Mouse (Mus musculus): Measurements from ENCODE around the gene Naa16.

Naa16 gene

GRCm38 (mm10) chr14:79298314-79298992 is 92.1 kb downstream of the Naa16 start:
- no peak for DNase-seq (ENCODE audit: low read depth, low spot score)

DNA sequence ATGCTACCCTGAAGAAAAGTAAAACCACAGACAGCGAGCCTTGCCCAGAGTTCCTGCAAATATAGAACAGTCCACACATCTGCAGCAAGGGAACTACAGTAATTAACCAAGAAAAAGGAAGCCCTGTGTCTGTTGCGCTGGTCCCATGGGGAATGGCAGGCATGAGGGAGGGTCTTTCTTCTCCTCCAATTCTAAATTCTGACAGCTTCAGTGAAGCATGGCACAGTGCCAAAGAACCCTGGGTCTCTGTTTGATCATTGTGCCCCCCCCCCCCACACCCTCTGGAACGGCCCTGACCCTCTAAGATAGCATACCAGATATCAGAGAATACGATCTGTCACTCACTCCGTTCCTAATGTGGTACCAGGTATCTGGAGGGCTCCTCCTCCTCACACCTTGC is 93.7 kb downstream of the Naa16 start:
- no peak for DNase-seq (ENCODE audit: low read depth, low spot score)

DNA sequence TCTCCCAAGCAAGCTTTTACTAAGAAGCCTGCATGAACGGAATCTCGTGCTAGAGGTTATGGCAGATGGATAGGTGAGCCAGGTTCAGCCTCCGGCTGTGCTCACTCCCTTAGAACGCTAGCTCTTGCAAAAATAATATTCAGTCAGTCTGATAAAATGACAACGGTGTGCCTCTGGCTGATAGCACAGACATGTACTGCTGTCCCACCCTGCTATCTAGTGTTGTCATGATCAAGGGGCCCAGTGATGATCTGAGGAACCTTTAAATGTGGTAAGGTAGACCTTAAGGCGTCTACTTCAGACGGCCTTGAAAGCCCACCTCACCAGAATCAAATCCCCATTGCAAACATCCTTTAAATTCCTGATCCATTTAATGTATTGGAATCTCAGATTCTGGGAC is 94.4 kb downstream of the Naa16 start:
- no peak for DNase-seq (ENCODE audit: low read depth, low spot score)

GRCm38 (mm10) chr14:79295579-79295978 is 95.0 kb downstream of the Naa16 start:
- DNase-seq (ENCODE audit: low read depth, low spot score), result no peak

GRCm38 (mm10) chr14:79294950-79295349 is 95.6 kb downstream of the Naa16 start:
- no peak for DNase-seq (ENCODE audit: low read depth, low spot score)

- DNase-seq (ENCODE audit: low read depth, low spot score), result no peak
These were observed 96.3 kb downstream of the Naa16 start for GRCm38 (mm10) chr14:79294051-79294814.

GRCm38 (mm10) chr14:79293119-79293780 is 97.3 kb downstream of the Naa16 start:
- no peak for DNase-seq (ENCODE audit: low read depth, low spot score)

DNA sequence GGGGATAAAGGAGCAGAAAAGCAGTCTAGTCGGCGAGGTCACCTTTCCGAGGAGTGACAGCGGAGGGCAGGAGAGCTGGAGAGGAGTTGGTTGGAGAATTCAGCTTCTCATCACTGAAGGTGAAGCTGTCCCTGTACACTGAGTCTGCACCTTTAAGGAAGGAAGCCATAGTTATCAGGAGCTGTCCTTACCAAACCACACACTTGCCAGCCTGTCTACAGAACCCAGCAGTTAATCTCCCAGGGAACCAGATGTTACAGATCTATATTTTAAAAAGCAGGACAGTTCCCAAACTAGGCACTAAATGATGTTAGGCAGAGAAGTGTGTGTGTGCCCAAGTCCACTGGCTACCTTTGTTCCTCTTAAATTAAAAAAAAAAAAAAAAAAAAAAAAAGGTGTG is 98.9 kb downstream of the Naa16 start:
- no peak for DNase-seq (ENCODE audit: low read depth, low spot score)

- no peak for DNase-seq (ENCODE audit: low read depth, low spot score)
These were observed 99.7 kb downstream of the Naa16 start for GRCm38 (mm10) chr14:79290683-79291425.

- DNase-seq (ENCODE audit: low read depth, low spot score), result no peak
These were observed 100.7 kb downstream of the Naa16 start for GRCm38 (mm10) chr14:79289909-79290308.

GRCm38 (mm10) chr14:79288280-79288679 is 102.3 kb downstream of the Naa16 start:
- no peak for DNase-seq (ENCODE audit: low read depth, low spot score)

DNA sequence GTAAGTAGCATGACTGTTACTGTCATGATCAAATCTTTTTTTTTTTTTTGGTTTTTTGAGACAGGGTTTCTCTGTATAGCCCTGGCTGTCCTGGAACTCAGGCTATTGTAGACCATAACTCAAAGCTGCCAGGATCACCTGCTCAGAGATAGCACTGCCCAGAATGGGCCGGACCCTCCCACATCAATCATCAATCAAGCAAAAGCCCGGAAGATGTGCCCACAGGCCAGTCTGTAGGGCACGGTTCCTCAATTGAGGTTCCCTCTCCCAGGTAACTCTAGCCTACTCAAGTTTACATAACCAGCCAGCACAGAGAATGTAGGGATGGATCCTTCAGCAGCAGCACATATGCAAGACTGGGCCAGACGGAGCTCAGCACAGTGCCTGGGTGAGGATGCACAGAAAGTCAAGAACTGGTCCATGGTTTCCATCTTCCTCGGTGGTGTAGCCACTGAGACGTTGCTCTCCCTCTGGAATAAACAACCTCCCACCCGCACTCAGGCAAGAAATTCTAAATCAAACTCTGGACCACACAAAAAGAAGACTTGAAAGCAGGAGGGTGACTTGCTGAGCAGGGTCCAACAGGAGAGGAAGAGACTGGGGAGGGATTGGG is 103.2 kb downstream of the Naa16 start:
- no peak for DNase-seq (ENCODE audit: low read depth, low spot score)

GRCm38 (mm10) chr14:79285549-79285948 is 105.0 kb downstream of the Naa16 start:
- DNase-seq (ENCODE audit: low read depth, low spot score), result no peak

- DNase-seq (ENCODE audit: low read depth, low spot score), result no peak
These were observed 106.0 kb downstream of the Naa16 start for GRCm38 (mm10) chr14:79284616-79285015.

- DNase-seq (ENCODE audit: low read depth, low spot score), result no peak
These were observed 106.6 kb downstream of the Naa16 start for GRCm38 (mm10) chr14:79283952-79284351.

- DNase-seq (ENCODE audit: low read depth, low spot score), result no peak
These were observed 108.6 kb downstream of the Naa16 start for GRCm38 (mm10) chr14:79281894-79282553.

GRCm38 (mm10) chr14:79280456-79280855 is 110.1 kb downstream of the Naa16 start:
- no peak for DNase-seq (ENCODE audit: low read depth, low spot score)

GRCm38 (mm10) chr14:79279494-79279893 is 111.1 kb downstream of the Naa16 start:
- DNase-seq (ENCODE audit: low read depth, low spot score), result no peak

DNA sequence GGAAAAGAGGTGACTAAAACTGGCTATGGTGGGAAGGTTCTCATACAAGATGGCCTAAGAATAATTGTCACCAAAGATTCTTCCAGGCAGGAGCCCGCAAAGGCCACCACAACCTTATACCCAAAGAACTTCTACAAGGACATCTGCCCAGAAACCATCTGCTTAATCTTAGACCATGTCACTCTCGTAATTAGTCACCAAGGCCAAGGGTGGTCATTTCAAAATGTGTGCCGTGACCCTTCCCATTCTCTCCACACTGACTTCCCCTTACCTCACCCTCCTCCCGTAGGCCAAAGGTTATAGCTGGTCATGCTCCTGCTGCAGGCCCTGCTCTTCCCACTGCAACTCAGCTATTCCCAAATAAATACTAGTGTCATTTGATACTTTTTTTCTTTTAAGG is 111.7 kb downstream of the Naa16 start:
- no peak for DNase-seq (ENCODE audit: low read depth, low spot score)

GRCm38 (mm10) chr14:79277922-79278321 is 112.7 kb downstream of the Naa16 start:
- no peak for DNase-seq (ENCODE audit: low read depth, low spot score)

- DNase-seq (ENCODE audit: low read depth, low spot score), result no peak
These were observed 114.6 kb downstream of the Naa16 start for GRCm38 (mm10) chr14:79275870-79276395.
